Mouse (Mus musculus) left cerebral cortex, postnatal 10 days (tissue): Measurements from ENCODE around the gene Ifnar2. TPM values are rescaled to one million over a fixed set of nuclear protein-coding genes. Genes with fewer than 3 reads are reported as not detected.

Source experiments
- DNase-seq, 2 experiments: peaks; one replicate each; pipeline ENCODE4 v3.0.0; 2021 to 2022; ENCODE audit warnings: low spot score in 2 of 2, mixed read lengths in 1 of 2; ENCODE audit errors: extremely low spot score in 1 of 2
- intact Hi-C: fragments of 180-260 bp; cut with DNase I; formaldehyde crosslinking; loops from one replicate; pipeline ENCODE4 v1.15.1; 2025
- total RNA-seq, 2 experiments: library from RNA; stranded (reverse); gene quantifications; 2 replicates each; pipeline ENCODE4 v1.2.3; 2021

Ifnar2 gene
- total RNA-seq, 2 experiments from 2014 or later, result 20.9 to 22.0 TPM

DNA sequence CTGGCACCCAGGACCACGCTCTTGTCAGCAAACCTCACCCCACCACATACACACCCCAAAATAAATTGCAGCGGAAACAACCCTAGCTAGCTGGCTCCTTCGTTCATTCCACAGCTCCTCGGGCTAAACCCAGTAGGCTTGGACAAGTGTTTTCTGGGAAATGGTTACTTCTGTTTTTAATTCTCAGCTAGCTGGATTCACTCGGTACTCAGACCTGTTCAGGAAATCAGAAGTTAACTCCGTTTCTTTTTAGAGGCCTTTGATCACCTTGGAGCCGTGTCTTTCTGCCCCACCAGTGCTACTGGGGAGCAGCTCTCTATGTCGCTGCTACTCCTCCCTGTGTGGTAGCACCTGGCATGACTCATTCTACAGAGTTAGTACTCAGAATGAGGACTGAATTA is 70.6 kb downstream of the Ifnar2 start:
- DNase-seq, result no peak
- intact Hi-C loops, result no loop called here

DNA sequence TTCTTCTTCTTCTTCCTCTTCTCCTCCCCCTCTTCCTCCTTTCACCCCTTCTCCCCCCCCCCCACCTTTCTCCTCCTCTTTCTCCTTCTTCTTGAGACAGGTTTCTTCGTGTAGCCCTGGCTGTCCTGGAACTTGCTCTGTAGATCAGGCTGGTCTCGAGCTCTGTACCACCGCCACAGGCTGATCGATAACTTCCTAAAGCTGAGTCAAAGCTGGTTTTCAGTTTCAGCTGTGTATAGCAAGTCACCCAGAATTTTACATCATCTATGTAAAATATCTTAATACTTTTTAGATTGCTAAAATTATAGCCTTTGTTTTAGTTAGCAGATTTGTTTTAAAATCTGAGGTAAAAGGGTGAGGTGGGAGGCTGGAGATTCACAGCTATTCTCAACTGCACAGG is 72.3 kb downstream of the Ifnar2 start:
- no peak for DNase-seq
- intact Hi-C loops, result no loop called here

DNA sequence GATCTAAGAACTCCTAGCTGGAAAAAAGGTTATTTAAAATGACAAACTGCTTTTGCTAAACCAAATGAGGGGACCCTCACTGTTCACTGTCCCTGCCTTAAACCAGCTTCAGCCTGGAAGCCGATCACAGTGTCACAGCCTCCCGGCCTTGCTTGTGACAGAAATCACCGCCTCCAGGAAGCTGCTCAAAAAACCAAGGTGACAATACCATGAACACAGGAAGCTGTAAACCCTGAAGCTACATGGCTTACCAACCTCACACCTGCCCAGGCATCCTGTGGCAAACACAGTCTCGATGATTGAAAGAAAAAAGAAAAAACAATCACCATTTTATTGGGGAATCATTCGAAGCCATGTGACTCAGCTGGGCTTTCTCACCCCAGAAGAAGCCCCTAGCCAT is 73.0 kb downstream of the Ifnar2 start:
- intact Hi-C loops, result no loop called here
- no peak for DNase-seq

- intact Hi-C loops, result no loop called here
- no peak for DNase-seq
Observed at GRCm38 (mm10) chr16:91446778-91447511, 74.4 kb downstream of the Ifnar2 start.

GRCm38 (mm10) chr16:91447512-91447900 is 74.9 kb downstream of the Ifnar2 start:
- DNase-seq, result peak in 1 of 2 experiments; percentile 40
- intact Hi-C loops, result no loop called here

GRCm38 (mm10) chr16:91448088-91448487 is 75.5 kb downstream of the Ifnar2 start:
- intact Hi-C loops, result no loop called here
- no peak for DNase-seq

DNA sequence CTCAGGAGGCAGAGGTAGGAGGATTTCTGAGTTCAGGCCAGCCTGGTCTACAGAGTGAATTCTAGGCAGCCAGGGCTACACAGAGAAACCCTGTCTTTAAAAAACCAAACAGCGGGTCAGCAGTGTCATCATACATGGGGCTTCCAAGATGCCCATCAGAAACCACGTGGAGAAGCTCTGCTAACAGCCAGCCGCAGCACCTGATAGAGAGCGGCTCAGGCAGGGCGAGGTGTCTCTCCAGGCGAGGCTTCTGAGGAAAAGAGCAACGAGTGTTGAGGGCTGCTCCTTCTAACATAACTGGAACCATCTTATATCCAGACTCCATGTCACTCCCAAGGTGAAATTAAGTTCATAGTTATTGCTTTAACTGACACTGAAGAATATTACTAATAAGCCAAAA is 76.3 kb downstream of the Ifnar2 start:
- intact Hi-C loops, result no loop called here
- DNase-seq, result no peak

- intact Hi-C loops, result no loop called here
- DNase-seq, result no peak
Observed at GRCm38 (mm10) chr16:91450137-91451064, 77.8 kb downstream of the Ifnar2 start.

DNA sequence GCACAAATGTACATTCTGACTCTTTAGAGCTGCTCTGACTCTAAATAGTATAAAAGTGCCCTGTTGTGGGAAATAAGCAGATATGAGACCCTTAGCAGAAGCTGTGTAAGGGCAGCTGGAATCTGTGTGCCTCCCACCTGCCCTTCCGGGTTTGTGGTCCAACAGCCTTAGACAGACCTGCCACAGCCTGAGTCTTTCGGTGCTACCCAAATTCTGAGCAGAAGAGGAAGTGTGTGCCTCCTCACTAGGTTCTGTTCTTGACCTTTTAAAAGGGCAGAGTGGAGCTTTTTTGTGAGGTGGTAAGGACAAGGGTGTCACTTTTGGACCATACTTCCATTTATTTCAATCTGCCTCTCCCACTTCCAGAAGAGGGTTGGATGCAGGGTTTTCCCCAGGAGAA is 79.4 kb downstream of the Ifnar2 start:
- no peak for DNase-seq
- intact Hi-C loops, result no loop called here

DNA sequence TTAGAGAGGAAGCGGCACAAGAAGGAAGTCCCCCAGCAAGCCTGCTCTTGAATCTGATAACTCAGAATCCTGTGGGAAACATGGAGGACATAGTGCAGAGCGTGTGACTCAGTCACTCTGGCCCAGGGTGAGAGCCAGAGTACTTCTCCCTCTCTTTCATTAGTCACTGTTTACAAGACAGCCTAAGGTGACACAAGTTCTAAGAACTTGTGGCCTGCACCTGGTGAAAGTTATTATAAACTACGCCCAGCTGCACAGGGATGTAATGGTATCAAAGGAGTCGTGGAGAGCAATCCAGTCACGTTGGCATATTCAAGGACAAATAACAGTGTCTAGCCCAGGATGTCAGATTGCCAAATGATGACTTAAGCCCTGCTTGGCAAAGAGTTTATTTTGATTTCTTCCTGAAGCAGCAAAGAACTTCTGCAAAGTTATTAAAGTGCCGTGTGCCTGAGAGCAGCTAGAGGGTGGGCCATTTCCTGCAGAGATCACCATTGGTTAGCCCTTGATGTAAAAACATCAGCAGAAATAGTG is 79.8 kb downstream of the Ifnar2 start:
- intact Hi-C loops, result no loop called here

More for the DNA sequence above, 79.8 kb downstream of the Ifnar2 start:
- DNase-seq, result peak in 1 of 2 experiments; percentile 42

Other genes starting within 250 kb of the Ifnar2 start
- 10 to 100 TPM; 24.9 to 29.4 TPM for gene Olig2, start 147.3 kb upstream of the Ifnar2 start, total RNA-seq
- gene Olig1, start 103.0 kb upstream of the Ifnar2 start, total RNA-seq, result 100 to 1,000 TPM in 1 of 2 experiments, 10 to 100 TPM in 1; 96.3 to 105 TPM
- gene Gm21970, start 18.9 kb downstream of the Ifnar2 start, total RNA-seq, result not detected
- gene Il10rb, start 33.4 kb downstream of the Ifnar2 start, total RNA-seq, result 1 to 10 TPM; 7.9 to 8.9 TPM
- 10 to 100 TPM; 68.8 to 75.0 TPM for gene Ifnar1, start 112.5 kb downstream of the Ifnar2 start, total RNA-seq
- 10 to 100 TPM; 74.8 to 82.0 TPM for gene Ifngr2, start 174.3 kb downstream of the Ifnar2 start, total RNA-seq
- 10 to 100 TPM; 92.3 to 95.0 TPM for gene Tmem50b, start 225.0 kb downstream of the Ifnar2 start, total RNA-seq
- 1 to 10 TPM; 3.4 to 4.7 TPM for gene Dnajc28, start 246.2 kb downstream of the Ifnar2 start, total RNA-seq